Mouse (Mus musculus) layer of hippocampus, adult 11-12 months (tissue): ENCODE measurements around the gene Grhl3.
A peak's percentile ranks its signal among the peaks of the same experiment; 100 is the strongest.

Experiments
- DNase-seq: peaks from one replicate; pipeline ENCODE4 v3.0.0; 2022; ENCODE audit warnings: low spot score

Grhl3 gene

GRCm38 (mm10) chr4:135493691-135494520 is 79.5 kb downstream of the Grhl3 start:
- peak; percentile 32 for DNase-seq

GRCm38 (mm10) chr4:135493271-135493670 is 80.2 kb downstream of the Grhl3 start:
- no peak for DNase-seq
